Mouse (Mus musculus) midbrain, embryonic 11.5 days (tissue): ENCODE results near the gene C1qtnf2. TPM values are rescaled to one million over a fixed set of nuclear protein-coding genes. Genes with fewer than 3 reads are reported as not detected.

Source experiments
- ATAC-seq: fragments of 200-750 bp; cut with Nextera tagmentation; 2 replicates; pipeline ENCODE4 v1.8.0; 2017; ENCODE audit warnings: moderate TSS enrichment, moderate library complexity; ENCODE audit not compliant: low FRiP score
- DNase-seq: peaks from one replicate; pipeline ENCODE4 v3.0.0; 2015; ENCODE audit warnings: low spot score; ENCODE audit errors: missing footprints
- H3K27ac ChIP-seq: fragments of 300-500 bp; sonication (generic); 2 replicates; pipeline ENCODE4 v1.5.1; 2014; ENCODE audit warnings: low read depth, low read length
- H3K27me3 ChIP-seq: fragments of 300-500 bp; sonication (generic); 2 replicates; pipeline ENCODE4 v1.6.1; 2014; ENCODE audit warnings: mild to moderate bottlenecking, low read length, moderate library complexity, mixed read lengths; ENCODE audit not compliant: control insufficient read depth, insufficient read depth
- H3K36me3 ChIP-seq: fragments of 300-500 bp; sonication (generic); 2 replicates; pipeline ENCODE4 v1.6.1; 2014; ENCODE audit warnings: mild to moderate bottlenecking, low read length, moderate library complexity, mixed read lengths; ENCODE audit not compliant: control insufficient read depth, insufficient read depth
- H3K4me1 ChIP-seq: fragments of 300-500 bp; sonication (generic); 2 replicates; pipeline ENCODE4 v1.6.1; 2014; ENCODE audit warnings: low read length; ENCODE audit not compliant: control insufficient read depth, insufficient read depth
- H3K4me2 ChIP-seq: fragments of 300-500 bp; sonication (generic); 2 replicates; pipeline ENCODE4 v1.6.1; 2014; ENCODE audit warnings: mild to moderate bottlenecking, moderate library complexity
- H3K4me3 ChIP-seq: fragments of 300-500 bp; sonication (generic); 2 replicates; pipeline ENCODE4 v1.5.1; 2014; ENCODE audit warnings: low read depth, low read length
- H3K9ac ChIP-seq: fragments of 300-500 bp; sonication (generic); 2 replicates; pipeline ENCODE4 v1.6.1; 2014; ENCODE audit warnings: low read length
- H3K9me3 ChIP-seq: fragments of 300-500 bp; sonication (generic); 2 replicates; pipeline ENCODE4 v1.6.1; 2016; ENCODE audit warnings: low read length; ENCODE audit not compliant: control insufficient read depth
- WGBS: fragments of 180-500 bp; shearing (Covaris S2); extraction: QIAGEN DNeasy Blood & Tissue Kit; methylation state at CpG from one replicate; pipeline ENCODE4 v1.1.7; 2014; 5-methylcytosine and 5-hydroxymethylcytosine counted together
- polyA plus RNA-seq: library from polyadenylated mRNA; unstranded; fragments of >200 nt; fragmentation: Nextera tagmentation; extraction: Ambion mirVana; gene quantifications from 2 replicates; pipeline ENCODE4 v1.2.1, GENCODE M21; 2014

The C1qtnf2 gene
- polyA plus RNA-seq, 1 experiment from 2014 or later: 2.7 TPM

- ATAC-seq: peak; percentile 34; the same call in 1 of the 2 replicates
- 37% methylated on average over 8 of the region's 8 CpGs for WGBS
Observed at GRCm38 (mm10) chr11:43495037-43495436, 21.0 kb downstream of the C1qtnf2 start.

GRCm38 (mm10) chr11:43495532-43495931, 21.5 kb downstream of the C1qtnf2 start:
- Histone ChIP-seq H3K9ac (no peak overlapping the region), H3K27ac (no peak overlapping the region), H3K27me3 (no peaks in the 10 kb centered on the region), H3K4me3 (no peak overlapping the region), H3K4me2 (no peak overlapping the region), H3K9me3 (peaks cover 3% of the 10 kb centered on the region; the same call in 1 of the 2 replicates), H3K36me3 (no peaks in the 10 kb centered on the region), H3K4me1 (no peaks in the 10 kb centered on the region)
- WGBS: 70% methylated on average over 3 of the region's 3 CpGs
- no peak for ATAC-seq
- DNase-seq: no peak

More at GRCm38 (mm10) chr11:43495037-43495436, 21.0 kb downstream of the C1qtnf2 start:
- Histone ChIP-seq H3K4me3 (no peak overlapping the region), H3K4me1 (no peaks in the 10 kb centered on the region), H3K27ac (no peak overlapping the region), H3K4me2 (no peak overlapping the region), H3K27me3 (no peaks in the 10 kb centered on the region), H3K9ac (no peak overlapping the region), H3K36me3 (no peaks in the 10 kb centered on the region), H3K9me3 (peaks cover 3% of the 10 kb centered on the region; the same call in 1 of the 2 replicates)
- DNase-seq: no peak

- no peak for DNase-seq
- Histone ChIP-seq H3K9me3 (peaks cover 3% of the 10 kb centered on the region; the same call in 1 of the 2 replicates), H3K36me3 (no peaks in the 10 kb centered on the region), H3K9ac (no peak overlapping the region), H3K4me1 (no peaks in the 10 kb centered on the region), H3K4me3 (no peak overlapping the region), H3K4me2 (no peak overlapping the region), H3K27ac (no peak overlapping the region), H3K27me3 (no peaks in the 10 kb centered on the region)
- no peak for ATAC-seq
- WGBS: 84% methylated on average over 6 of the region's 6 CpGs
Observed at GRCm38 (mm10) chr11:43501256-43501655, 27.2 kb downstream of the C1qtnf2 start.

GRCm38 (mm10) chr11:43505188-43505587, 31.1 kb downstream of the C1qtnf2 start:
- no peaks in the 10 kb centered on the region for H3K9me3 ChIP-seq

GRCm38 (mm10) chr11:43507976-43508375, 33.9 kb downstream of the C1qtnf2 start:
- WGBS: 82% methylated on average over 6 of the region's 6 CpGs
- no peaks in the 10 kb centered on the region for H3K36me3 ChIP-seq
- DNase-seq: no peak
- H3K9me3 ChIP-seq: no peaks in the 10 kb centered on the region
- ATAC-seq: no peak
- H3K4me3 ChIP-seq: no peak overlapping the region
- H3K4me1 ChIP-seq: no peaks in the 10 kb centered on the region
- no peak overlapping the region for H3K9ac ChIP-seq
- H3K27ac ChIP-seq: no peak overlapping the region
- H3K4me2 ChIP-seq: no peak overlapping the region
- H3K27me3 ChIP-seq: no peaks in the 10 kb centered on the region

More at GRCm38 (mm10) chr11:43505188-43505587, 31.1 kb downstream of the C1qtnf2 start:
- DNase-seq: no peak
- H3K4me3 ChIP-seq: no peak overlapping the region
- ATAC-seq: no peak
- 92% methylated on average over 7 of the region's 7 CpGs for WGBS
- no peak overlapping the region for H3K9ac ChIP-seq
- H3K27me3 ChIP-seq: no peaks in the 10 kb centered on the region
- no peaks in the 10 kb centered on the region for H3K4me1 ChIP-seq
- H3K36me3 ChIP-seq: no peaks in the 10 kb centered on the region
- no peak overlapping the region for H3K27ac ChIP-seq
- H3K4me2 ChIP-seq: no peak overlapping the region

- WGBS: 88% methylated on average over 5 of the region's 5 CpGs
- no peak for ATAC-seq
- DNase-seq: no peak
- Histone ChIP-seq H3K9me3 (no peaks in the 10 kb centered on the region), H3K4me2 (no peak overlapping the region), H3K4me1 (no peaks in the 10 kb centered on the region), H3K36me3 (no peaks in the 10 kb centered on the region), H3K27ac (no peak overlapping the region), H3K4me3 (no peak overlapping the region), H3K27me3 (no peaks in the 10 kb centered on the region), H3K9ac (no peak overlapping the region)
Observed at GRCm38 (mm10) chr11:43509878-43510277, 35.8 kb downstream of the C1qtnf2 start.

- H3K4me1 ChIP-seq: no peaks in the 10 kb centered on the region
- DNase-seq: no peak
- no peaks in the 10 kb centered on the region for H3K27me3 ChIP-seq
- no peak overlapping the region for H3K4me3 ChIP-seq
- no peak overlapping the region for H3K27ac ChIP-seq
- no peak overlapping the region for H3K9ac ChIP-seq
- no peak overlapping the region for H3K4me2 ChIP-seq
- ATAC-seq: no peak
- H3K9me3 ChIP-seq: no peaks in the 10 kb centered on the region
- 73% methylated on average over 2 of the region's 2 CpGs for WGBS
- no peaks in the 10 kb centered on the region for H3K36me3 ChIP-seq
Observed at GRCm38 (mm10) chr11:43512661-43513190, 38.6 kb downstream of the C1qtnf2 start.

- ATAC-seq (peak; percentile 69), DNase-seq (no peak)
- Histone ChIP-seq H3K9me3 (no peaks in the 10 kb centered on the region), H3K27me3 (no peaks in the 10 kb centered on the region), H3K4me3 (no peak overlapping the region), H3K27ac (no peak overlapping the region), H3K9ac (no peak overlapping the region), H3K36me3 (no peaks in the 10 kb centered on the region), H3K4me2 (no peak overlapping the region), H3K4me1 (no peaks in the 10 kb centered on the region)
- WGBS: 44% methylated on average over 8 of the region's 8 CpGs
Observed at GRCm38 (mm10) chr11:43516344-43517021, 42.4 kb downstream of the C1qtnf2 start.

GRCm38 (mm10) chr11:43517641-43518040, 43.6 kb downstream of the C1qtnf2 start:
- Histone ChIP-seq H3K4me1 (no peaks in the 10 kb centered on the region), H3K27ac (no peak overlapping the region), H3K36me3 (no peaks in the 10 kb centered on the region), H3K27me3 (no peaks in the 10 kb centered on the region), H3K9ac (no peak overlapping the region), H3K9me3 (no peaks in the 10 kb centered on the region), H3K4me3 (no peak overlapping the region), H3K4me2 (no peak overlapping the region)
- ATAC-seq (no peak), DNase-seq (no peak)
- WGBS: 82% methylated on average over 11 of the region's 11 CpGs
